18 mouse cellular contexts compared by ENCODE assay signal in genomic region chr12:21167741-21168140, GRCm38 (mm10).
DNase-seq lines count a peak whose midpoint lies in the region; ATAC-seq lines count a peak whose summit lies in the region.
"Had no signal": no experiment of that assay in that cellular context is flagged by ENCODE, and none has a peak within 500 bp of the region (broad histone marks: within the 10 kb centered on the region; RNA-seq: fewer than 3 reads in every experiment).

No protein-coding gene starts in this region.

- H3K27me3 ChIP-seq in heart, embryonic 12.5 days (replicated peaks): no peaks in the 10 kb centered on the region
- H3K27me3 ChIP-seq in midbrain, embryonic 13.5 days: no peaks in the 10 kb centered on the region
- no peaks in the 10 kb centered on the region for H3K27me3 ChIP-seq in midbrain, embryonic 14.5 days (ENCODE audit: control insufficient read depth, insufficient read depth, low read length)
- H3K27me3 ChIP-seq: embryonic facial prominence, embryonic 12.5 days; limb, embryonic 15.5 days; lung, embryonic 15.5 days had no signal

- no peak for DNase-seq in heart, adult 9 months (ENCODE audit: low spot score in 2 of 2)
- no peak for DNase-seq in midbrain, embryonic 14.5 days
- DNase-seq in R1 (ENCODE audit: low read depth, low spot score): peak; percentile 80
- DNase-seq in thymus, postnatal 25 days: peak; percentile 46
- DNase-seq in ovary, adult 18-20 months (ENCODE audit: low spot score): no peak
- DNase-seq: adrenal gland, adult 2 months; cerebellum, adult 18-20 months; kidney, adult 18-20 months; kidney, postnatal 25 days; layer of hippocampus, adult 9-11 months; right cerebral cortex, postnatal 14 days had no signal

- no peak overlapping the region for H3K4me3 ChIP-seq in heart, embryonic 12.5 days
- no peak overlapping the region for H3K4me3 ChIP-seq in midbrain, embryonic 13.5 days (replicated peaks)
- H3K4me3 ChIP-seq in midbrain, embryonic 14.5 days (replicated peaks; ENCODE audit: low read depth, low read length): no peak overlapping the region
- H3K4me3 ChIP-seq: embryonic facial prominence, embryonic 12.5 days; limb, embryonic 15.5 days; lung, embryonic 15.5 days had no signal

- peaks cover 16% of the 10 kb centered on the region for H3K36me3 ChIP-seq in heart, embryonic 12.5 days
- peaks cover 29% of the 10 kb centered on the region for H3K36me3 ChIP-seq in midbrain, embryonic 13.5 days
- H3K36me3 ChIP-seq in midbrain, embryonic 14.5 days (ENCODE audit: control insufficient read depth, insufficient read depth, low read length): peaks cover 27% of the 10 kb centered on the region

- 77% methylated on average over 4 of the region's 4 CpGs for WGBS in heart, embryonic 12.5 days
- 70% methylated on average over 4 of the region's 4 CpGs for WGBS in midbrain, embryonic 13.5 days
- 84% methylated on average over 4 of the region's 4 CpGs for WGBS in midbrain, embryonic 14.5 days

- H3K27ac ChIP-seq in heart, embryonic 12.5 days (ENCODE audit: poor library complexity, severe bottlenecking): peak overlapping the region; percentile 43
- H3K27ac ChIP-seq in midbrain, embryonic 13.5 days: no peak overlapping the region
- H3K27ac ChIP-seq in midbrain, embryonic 14.5 days (replicated peaks; ENCODE audit: low read depth, low read length): no peak overlapping the region
- H3K27ac ChIP-seq: embryonic facial prominence, embryonic 12.5 days; hindbrain, postnatal 0 days; limb, embryonic 15.5 days; lung, embryonic 15.5 days had no signal

- ATAC-seq in heart, embryonic 12.5 days (ENCODE audit: insufficient number of reproducible peaks, low FRiP score): no peak
- 0 out of 2 replicates have a peak, but pooled peaks have one; percentile 26 for ATAC-seq in midbrain, embryonic 13.5 days
- ATAC-seq in midbrain, embryonic 14.5 days (ENCODE audit: low FRiP score, low TSS enrichment): no peak
- no peak for ATAC-seq in frontal cortex, adult (ENCODE audit: low TSS enrichment)
- ATAC-seq: hindbrain, postnatal 0 days had no signal

- H3K9me3 ChIP-seq in heart, embryonic 12.5 days (replicated peaks): peaks cover under 1% of the 10 kb centered on the region; the same call in 1 of the 2 replicates
- H3K9me3 ChIP-seq in midbrain, embryonic 13.5 days: no peaks in the 10 kb centered on the region
- H3K9me3 ChIP-seq in midbrain, embryonic 14.5 days (ENCODE audit: control insufficient read depth, low read length): no peaks in the 10 kb centered on the region
- H3K9me3 ChIP-seq: embryonic facial prominence, embryonic 12.5 days; limb, embryonic 15.5 days; lung, embryonic 15.5 days had no signal

- peaks cover 68% of the 10 kb centered on the region for H3K4me1 ChIP-seq in heart, embryonic 12.5 days (replicated peaks)
- H3K4me1 ChIP-seq in midbrain, embryonic 13.5 days (replicated peaks): peaks cover 9% of the 10 kb centered on the region; the same call in 1 of the 2 replicates
- no peaks in the 10 kb centered on the region for H3K4me1 ChIP-seq in midbrain, embryonic 14.5 days (ENCODE audit: control insufficient read depth, insufficient read depth, low read length)

- no peak overlapping the region for H3K4me2 ChIP-seq in heart, embryonic 12.5 days
- H3K4me2 ChIP-seq in midbrain, embryonic 13.5 days (replicated peaks): no peak overlapping the region
- H3K4me2 ChIP-seq in midbrain, embryonic 14.5 days (ENCODE audit: low read length): no peak overlapping the region
- H3K4me2 ChIP-seq: embryonic facial prominence, embryonic 12.5 days; limb, embryonic 15.5 days; lung, embryonic 15.5 days had no signal

- H3K9ac ChIP-seq in heart, embryonic 12.5 days: no peak overlapping the region; the same call in 1 of the 2 replicates
- no peak overlapping the region for H3K9ac ChIP-seq in midbrain, embryonic 13.5 days (replicated peaks)
- H3K9ac ChIP-seq in midbrain, embryonic 14.5 days (replicated peaks; ENCODE audit: low read length): no peak overlapping the region
- H3K9ac ChIP-seq: embryonic facial prominence, embryonic 12.5 days; limb, embryonic 15.5 days; lung, embryonic 15.5 days had no signal

Comparison
In these comparisons a context has a peak if more than half of its experiments do, and no peak if none do; other contexts are left out.
1. DNase-seq: peak in R1 (single experiment) and thymus, postnatal 25 days (single experiment); none in heart, adult 9 months (0 of 2), midbrain, embryonic 14.5 days (single experiment) and ovary, adult 18-20 months (single experiment).